Mouse (Mus musculus): Measurements from ENCODE around the gene Zg16. TPM values are rescaled to one million over a fixed set of nuclear protein-coding genes. Genes with fewer than 3 reads are reported as not detected.

Zg16 gene
- polyA plus RNA-seq, 1 experiment = not detected

GRCm38 (mm10) chr7:127090154-127091113 is 3.3 kb upstream of the Zg16 start:
- TF ChIP-seq GATA1 (IDR thresholded peaks at IDR 0.05; ENCODE audit: low read length) = no peak

GRCm38 (mm10) chr7:127088901-127089845 is 2.0 kb upstream of the Zg16 start:
- no peak for TF ChIP-seq GATA1 (IDR thresholded peaks at IDR 0.05; ENCODE audit: low read length)

- no peak for TF ChIP-seq GATA1 (IDR thresholded peaks at IDR 0.05; ENCODE audit: low read length)
Observed at GRCm38 (mm10) chr7:127088083-127088482, 955 bp upstream of the Zg16 start.

GRCm38 (mm10) chr7:127084794-127085193 is 2.3 kb downstream of the Zg16 start:
- no peak for TF ChIP-seq GATA1 (IDR thresholded peaks at IDR 0.05; ENCODE audit: low read length)

- TF ChIP-seq GATA1 (IDR thresholded peaks at IDR 0.05; ENCODE audit: low read length) = no peak
Observed at GRCm38 (mm10) chr7:127083689-127084088, 3.4 kb downstream of the Zg16 start.

GRCm38 (mm10) chr7:127082995-127083394 is 4.1 kb downstream of the Zg16 start:
- TF ChIP-seq GATA1 (IDR thresholded peaks at IDR 0.05; ENCODE audit: low read length) = no peak

- no peak for TF ChIP-seq GATA1 (IDR thresholded peaks at IDR 0.05; ENCODE audit: low read length)
Observed at GRCm38 (mm10) chr7:127082271-127082670, 4.9 kb downstream of the Zg16 start.

- TF ChIP-seq GATA1 (IDR thresholded peaks at IDR 0.05; ENCODE audit: low read length) = no peak
Observed at GRCm38 (mm10) chr7:127080045-127080444, 7.1 kb downstream of the Zg16 start.

GRCm38 (mm10) chr7:127077692-127078091 is 9.4 kb downstream of the Zg16 start:
- no peak for TF ChIP-seq GATA1 (IDR thresholded peaks at IDR 0.05; ENCODE audit: low read length)

GRCm38 (mm10) chr7:127076188-127076587 is 10.9 kb downstream of the Zg16 start:
- no peak for TF ChIP-seq GATA1 (IDR thresholded peaks at IDR 0.05; ENCODE audit: low read length)

- TF ChIP-seq GATA1 (IDR thresholded peaks at IDR 0.05; ENCODE audit: low read length) = no peak
Observed at GRCm38 (mm10) chr7:127073221-127073620, 13.9 kb downstream of the Zg16 start.

GRCm38 (mm10) chr7:127070871-127071413 is 16.2 kb downstream of the Zg16 start:
- no peak for TF ChIP-seq GATA1 (IDR thresholded peaks at IDR 0.05; ENCODE audit: low read length)

- no peak for TF ChIP-seq GATA1 (IDR thresholded peaks at IDR 0.05; ENCODE audit: low read length)
Observed at GRCm38 (mm10) chr7:127066317-127066716, 20.8 kb downstream of the Zg16 start.

- no peak for TF ChIP-seq GATA1 (IDR thresholded peaks at IDR 0.05; ENCODE audit: low read length)
Observed at GRCm38 (mm10) chr7:127065538-127065937, 21.6 kb downstream of the Zg16 start.

GRCm38 (mm10) chr7:127055026-127055585 is 32.0 kb downstream of the Zg16 start:
- TF ChIP-seq GATA1 (IDR thresholded peaks at IDR 0.05; ENCODE audit: low read length) = no peak
